Mouse (Mus musculus): ENCODE results near the gene Lrrc8d. TPM values are rescaled to one million over a fixed set of nuclear protein-coding genes. Genes with fewer than 3 reads are reported as not detected.

The Lrrc8d gene
- 10 to 100 TPM; 21.2 to 23.6 TPM for total RNA-seq (2021)

DNA sequence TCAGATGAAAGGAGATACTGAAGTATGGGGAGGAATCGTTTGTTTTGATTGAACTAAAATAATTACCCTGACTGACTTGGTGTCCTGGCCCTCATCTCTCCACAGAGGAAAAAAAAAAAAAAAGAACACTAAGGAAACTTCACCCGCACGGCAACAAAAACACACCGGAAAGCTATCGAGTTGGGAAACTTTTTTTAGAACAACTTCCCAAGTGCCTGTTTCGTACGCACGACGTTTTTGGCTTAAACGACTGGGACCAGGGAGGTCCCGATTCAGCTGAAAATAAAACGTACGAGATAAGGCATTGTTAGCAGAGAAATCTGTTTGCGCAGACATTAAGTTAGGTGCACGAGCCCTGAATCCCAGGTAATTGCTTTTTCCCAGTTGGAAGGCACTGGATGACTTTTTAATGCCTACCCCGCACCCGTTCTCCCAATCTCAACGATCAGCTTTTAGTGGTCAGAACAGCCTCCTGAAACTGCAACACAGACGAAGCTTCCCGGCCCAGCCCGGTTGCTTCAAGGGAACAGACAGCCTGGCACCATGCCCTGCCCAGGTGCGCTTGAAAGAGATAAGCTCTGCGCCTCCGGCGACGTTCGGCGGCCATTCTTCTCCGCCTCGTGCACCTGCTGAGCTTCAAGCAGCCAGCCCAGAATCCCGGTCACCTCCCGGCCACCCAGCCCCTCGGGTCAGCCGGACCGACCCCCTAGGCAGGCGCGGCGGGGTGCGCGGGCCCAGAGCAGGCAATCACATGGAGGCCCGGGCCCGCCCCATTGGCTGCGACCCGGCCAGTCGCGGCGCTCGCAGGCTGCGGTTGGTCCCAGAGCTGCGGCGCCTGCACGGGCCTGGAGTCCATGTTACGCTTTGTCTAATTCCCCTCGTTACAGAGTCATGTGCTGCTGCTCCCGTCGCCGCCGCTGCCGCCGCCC lies at the start of gene Lrrc8d:
Gene Lrrc8d (plus strand): TSS at position 829 of the 929 bp plus-strand sequence.
- peak; percentile 88 for DNase-seq

DNA sequence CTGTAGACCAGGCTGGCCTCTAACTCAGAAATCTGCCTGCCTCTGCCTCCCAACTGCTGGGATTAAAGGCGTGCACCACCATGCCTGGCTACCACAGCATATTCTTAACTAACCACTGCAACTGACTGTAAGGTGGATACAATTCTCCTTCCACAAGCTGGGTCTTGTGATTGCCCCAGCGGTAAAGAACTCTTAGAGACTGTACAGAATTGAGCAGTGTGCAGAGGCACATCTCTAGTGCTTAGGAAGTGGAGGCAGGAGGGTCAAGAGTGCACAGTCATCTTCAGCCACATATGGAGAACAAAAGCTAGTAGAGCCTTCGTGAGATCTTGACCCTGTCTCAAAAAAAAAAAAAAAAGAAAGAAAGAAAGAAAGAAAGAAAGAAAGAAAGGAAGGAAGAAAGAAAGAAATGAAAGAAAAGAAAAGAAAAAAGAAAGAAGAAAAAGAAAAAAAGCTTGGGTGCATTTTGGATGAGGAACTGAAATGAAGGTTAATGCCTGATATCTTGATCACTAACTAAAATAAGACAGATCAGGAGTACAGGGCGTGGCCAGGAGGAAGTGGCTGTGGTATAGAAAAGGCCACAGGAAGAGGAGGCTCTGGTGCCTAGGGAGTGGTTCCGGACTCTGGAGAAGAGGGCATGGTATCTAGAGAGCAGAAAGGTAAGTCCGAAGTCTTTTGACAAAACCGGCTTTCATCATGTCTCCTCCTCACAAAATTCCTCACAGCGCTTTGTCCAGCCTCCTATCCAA lies 48.9 kb upstream of the Lrrc8d start:
- DNase-seq, result no peak

DNA sequence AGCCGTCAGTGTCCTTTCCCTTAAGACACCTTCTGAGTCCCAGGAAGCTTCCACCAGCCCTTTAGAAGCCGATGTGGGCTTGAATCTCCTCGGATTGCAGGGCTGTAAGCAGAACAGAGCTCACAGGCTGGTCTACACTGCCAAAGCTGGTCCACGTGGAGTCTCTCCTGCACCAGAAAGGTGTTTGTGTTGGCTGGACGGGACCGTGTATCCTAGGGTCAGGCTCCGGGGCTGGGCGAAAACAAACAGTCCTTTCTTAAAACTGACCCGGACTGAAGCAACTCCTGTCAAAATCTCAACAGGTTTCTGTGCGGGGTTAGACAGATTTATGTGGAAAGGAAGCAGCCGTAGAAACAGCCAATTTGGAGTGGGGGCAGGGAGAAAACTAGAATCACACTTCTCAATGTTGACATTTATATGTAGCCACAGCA lies 48.2 kb upstream of the Lrrc8d start:
- no peak for DNase-seq

DNA sequence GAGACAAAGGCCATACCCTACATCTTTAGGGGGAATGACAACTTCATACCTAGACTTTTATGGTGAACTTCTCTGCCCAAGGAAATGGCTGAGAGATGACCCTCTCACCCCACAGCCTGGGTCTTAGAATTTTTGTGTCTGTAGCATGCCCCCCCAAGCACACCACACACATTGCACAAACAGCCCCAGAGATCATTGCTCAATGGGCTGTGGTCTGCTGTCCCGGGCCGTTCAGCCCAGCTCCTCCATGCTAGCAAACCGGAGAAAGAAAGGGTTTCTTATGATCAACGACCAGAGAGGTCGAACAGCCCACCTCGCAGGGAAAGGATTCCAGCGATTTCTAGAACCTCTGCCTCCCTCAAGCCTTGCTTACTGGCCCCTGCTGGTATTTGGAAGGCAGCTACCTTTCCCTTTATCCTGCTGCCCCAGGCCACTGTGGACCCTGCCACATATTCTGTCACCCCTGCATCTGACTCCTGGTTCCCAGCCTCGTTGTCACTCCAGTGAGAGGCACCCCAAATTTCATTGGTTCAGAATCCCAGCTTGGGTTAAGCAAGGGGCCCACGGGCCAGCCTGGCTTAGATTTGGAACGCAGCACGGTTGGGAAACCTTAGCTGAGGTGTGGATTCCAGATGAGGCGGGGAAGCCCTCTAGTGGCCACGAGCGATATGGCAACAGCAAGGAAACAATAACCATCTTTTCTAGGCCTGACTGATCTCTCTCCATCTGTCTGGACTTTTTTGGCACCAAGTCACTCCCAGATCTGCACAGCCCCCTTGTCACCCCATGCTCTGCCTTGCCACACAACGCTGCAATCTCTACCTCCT lies 45.3 kb upstream of the Lrrc8d start:
- peak; percentile 90 for DNase-seq

DNA sequence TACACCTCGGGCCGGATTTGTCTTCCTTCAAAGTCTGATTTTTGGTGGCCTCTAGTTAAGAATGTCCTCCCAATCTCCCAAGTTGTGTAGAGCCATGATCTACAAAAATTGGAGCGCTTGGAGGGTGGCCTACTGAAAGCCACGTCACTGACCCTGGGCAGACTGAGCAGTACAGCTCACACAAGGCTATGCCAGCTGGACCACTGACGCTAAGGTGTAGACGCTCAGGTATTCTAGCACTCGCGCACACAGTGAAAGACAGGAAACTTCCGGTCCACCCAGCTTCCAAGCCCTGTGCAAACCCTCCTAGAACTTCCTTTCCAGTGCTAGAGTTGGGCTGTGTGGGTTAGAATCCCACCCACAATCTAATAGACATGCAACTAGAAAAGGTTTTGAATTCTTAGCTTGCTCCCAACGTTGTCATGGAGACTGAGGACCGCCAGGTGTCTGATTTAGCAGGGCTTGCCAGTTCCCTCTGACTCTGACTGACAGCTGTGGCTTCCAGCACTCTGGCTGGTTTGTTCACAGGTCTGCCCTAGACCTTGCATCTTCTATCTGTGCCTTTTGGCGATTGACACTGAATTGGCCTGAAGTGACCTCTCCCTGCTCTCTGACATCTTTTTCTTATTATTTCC lies 44.6 kb upstream of the Lrrc8d start:
- no peak for DNase-seq

DNA sequence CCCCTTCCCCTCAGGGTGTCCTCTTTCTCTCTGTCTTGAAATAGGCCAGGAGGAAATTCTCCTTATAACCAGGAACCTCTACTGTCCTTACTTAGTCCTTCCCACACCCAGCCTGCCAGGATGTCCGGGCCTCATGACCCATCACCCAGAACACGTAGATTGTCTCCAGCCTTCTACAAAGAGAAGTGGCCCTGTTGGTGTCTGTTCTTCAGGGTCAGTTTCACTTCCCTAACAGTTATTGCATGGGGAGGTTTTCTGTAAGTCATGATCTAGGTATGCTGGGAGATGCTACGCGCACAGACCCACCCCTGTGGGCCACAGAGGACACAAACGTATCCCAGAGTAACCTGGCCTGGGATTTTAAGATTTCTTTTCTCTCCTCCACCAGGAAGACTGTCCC lies 37.9 kb upstream of the Lrrc8d start:
- no peak for DNase-seq

DNA sequence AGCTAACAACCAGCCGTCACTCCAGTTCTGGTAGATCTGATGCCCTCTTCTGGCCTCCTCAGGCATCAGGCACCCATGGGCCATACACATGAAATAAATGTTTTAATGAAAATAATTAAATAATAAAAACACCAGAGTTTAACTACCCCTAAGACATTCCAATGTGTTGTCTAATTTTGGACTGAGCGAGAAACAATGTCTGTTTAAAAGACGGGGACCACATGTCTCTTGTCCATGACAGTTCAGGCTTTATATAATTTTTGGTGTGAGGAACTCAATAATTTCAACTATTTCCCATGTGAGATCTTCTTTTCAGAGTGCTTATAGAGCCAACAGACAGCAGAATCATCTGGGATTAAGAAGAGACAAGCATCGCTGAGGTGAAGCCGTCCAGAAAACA lies 32.8 kb upstream of the Lrrc8d start:
- no peak for DNase-seq

DNA sequence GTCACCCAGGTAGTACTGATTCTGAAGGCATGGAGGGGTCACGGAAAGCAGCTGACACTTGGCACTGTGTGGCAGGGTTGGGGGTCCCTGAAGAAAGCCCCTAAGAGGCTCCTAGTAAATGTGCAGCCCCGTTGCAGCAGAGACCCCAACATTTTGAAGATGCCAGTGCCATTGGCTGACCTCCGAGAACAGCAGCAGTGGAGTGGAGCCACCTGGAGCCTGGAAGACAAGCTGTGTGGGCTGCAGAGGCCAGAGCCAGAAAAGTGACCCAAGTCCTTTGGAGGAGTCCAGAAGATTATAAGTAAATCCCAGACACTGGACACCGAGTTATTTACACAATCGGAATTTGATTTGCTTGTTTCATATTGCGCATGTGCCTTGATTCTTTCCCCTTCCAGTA lies 32.4 kb upstream of the Lrrc8d start:
- peak; percentile 39 for DNase-seq

DNA sequence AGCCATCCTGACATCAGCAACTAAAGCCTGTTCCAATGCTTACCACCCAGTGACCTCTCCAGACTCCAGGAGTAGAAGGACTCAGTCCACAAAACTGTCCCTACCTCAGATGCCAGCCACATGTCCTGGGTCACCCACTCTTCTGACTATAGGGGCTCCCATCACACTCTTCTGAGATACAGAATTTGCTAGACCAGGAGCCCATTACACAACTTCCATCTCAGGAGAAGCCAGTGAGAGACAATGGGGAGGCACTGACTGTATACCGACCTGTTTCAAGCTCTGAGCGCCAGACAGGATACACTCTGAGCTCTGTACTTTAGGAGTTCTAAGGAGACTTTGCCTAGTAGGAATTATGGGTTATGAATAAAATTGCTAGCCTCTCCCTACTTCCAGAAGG lies 30.7 kb upstream of the Lrrc8d start:
- DNase-seq, result no peak

DNA sequence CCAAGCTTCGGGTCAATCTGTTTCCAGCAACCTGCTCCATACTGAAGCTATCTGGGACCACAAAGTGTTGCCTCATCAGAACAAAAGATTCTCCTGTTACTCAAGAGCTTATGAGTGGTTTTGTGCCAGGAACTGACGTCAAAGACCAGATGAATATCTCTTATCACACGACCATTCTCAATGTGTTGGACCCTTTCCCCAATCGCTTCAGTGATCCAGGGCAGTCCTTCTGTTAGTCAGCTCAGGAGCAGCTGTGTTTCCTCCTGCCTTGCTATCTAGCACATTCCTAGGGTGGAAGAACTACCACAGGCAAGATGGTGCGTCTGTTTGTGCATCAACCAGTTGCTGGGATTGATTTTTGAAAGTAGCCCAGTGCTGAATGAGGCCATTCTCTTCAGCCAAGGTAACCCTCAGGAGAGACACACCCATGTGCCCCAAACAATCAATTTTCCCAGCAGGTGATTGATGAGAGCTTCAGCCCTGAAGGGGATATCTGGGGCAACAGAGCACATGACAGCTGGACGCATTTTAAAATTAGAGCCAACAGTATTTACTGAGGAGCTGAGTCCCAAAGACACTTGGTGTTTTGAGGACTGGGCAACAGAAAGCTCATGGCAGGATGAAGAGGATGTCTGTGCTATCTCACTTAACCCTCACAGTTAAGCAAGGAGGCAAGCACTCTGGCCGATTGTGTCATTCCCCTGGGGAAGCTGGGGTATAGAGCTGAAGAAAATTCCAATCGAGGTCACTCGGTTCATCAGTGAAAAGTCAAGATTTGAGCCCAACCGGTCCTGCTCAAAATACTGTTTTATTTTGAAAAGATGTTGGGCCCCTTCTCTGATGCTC lies 30.0 kb upstream of the Lrrc8d start:
- no peak for DNase-seq

DNA sequence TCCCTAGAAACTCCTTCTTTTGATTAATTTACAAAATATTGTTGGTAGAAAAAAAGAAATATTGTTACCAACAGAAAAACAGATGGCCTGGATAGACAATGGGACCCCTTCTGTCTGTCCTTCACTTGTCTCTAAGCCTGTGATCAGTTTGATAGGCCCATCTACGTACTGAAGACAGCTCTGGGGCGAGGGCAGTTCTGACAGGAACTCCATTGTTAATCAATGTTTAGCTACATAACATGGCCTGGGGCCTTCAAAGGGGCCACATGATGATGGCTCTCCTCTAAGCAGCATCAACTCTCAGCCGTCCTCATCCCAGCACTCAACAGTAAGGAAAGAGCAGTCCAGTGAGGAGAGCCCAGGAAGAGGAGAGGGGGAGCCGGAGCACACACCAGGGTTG lies 27.4 kb upstream of the Lrrc8d start:
- no peak for DNase-seq

DNA sequence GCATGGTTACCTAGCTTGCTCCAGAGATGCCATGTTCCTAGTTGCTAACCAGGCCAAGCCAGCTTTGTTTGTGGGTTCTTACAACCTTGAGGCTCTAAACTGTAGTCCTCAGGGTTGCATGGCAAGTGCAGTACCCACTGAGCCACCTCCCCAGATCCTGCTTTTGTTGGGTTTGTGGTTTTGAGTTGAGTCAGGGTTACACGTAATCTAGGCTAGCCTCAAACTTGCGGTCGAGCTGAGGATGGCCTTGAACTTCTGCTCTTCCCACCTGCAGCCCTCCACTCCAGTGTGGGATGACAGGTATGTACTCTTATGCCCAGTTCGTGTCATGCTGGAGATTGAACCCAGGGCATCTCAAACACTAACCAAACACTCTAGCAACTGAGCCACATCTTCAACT lies 24.3 kb upstream of the Lrrc8d start:
- no peak for DNase-seq

DNA sequence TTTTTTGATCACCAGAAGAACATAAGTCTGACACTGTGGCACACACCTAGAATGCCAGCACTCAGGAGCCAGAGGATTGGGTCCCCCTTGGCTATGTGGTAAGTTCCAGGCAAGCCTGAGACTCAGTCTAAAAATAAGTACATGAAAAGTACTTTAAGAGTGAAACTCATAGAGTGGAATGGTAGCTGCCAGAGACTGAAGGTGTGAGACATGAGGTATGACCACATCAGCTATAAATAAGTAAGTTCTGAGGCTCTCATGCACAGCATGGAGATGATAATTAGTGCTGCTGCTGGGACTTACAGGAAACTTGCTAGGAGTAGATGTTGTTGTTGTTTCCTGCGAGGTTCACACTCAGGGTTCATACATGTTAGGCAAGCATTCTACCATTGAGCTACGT lies 22.7 kb upstream of the Lrrc8d start:
- no peak for DNase-seq

DNA sequence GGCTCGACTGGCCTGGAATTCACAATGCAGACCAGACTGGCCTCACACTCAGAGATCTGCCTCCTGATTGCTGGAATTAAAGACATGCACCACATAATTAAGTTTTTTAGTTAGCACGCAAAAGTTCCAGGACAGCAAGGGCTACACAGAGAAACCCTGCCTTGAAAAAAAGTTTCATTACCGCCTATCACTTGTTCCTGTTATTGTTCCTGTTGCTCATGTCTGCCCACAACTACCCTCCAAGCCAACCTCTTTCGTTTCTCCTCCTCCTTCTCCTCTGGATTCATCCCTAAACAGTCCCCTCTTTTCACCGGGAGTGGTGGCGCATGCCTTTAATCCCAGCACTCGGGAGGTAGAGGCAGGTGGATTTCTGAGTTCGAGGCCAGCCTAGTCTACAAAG lies 21.5 kb upstream of the Lrrc8d start:
- no peak for DNase-seq

DNA sequence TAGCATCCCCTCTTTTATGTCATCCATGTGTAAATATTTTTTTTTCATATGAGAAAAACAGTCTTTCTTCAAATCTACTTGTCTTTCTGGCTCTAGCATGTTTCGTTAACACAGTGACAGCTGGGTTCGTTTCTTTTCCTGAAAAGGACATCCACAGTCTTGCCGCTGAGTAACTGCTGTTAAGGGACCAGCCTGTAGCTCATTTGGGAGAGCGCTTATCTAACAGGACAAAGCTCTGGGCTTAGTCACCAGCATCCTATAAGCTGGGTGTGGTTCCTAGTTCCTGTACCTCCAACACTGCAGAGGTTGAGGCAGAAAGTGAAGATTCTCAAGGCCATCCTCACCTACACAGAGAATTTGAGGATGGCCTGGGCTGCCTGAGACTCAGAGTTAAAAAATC lies 20.5 kb upstream of the Lrrc8d start:
- DNase-seq, result no peak

DNA sequence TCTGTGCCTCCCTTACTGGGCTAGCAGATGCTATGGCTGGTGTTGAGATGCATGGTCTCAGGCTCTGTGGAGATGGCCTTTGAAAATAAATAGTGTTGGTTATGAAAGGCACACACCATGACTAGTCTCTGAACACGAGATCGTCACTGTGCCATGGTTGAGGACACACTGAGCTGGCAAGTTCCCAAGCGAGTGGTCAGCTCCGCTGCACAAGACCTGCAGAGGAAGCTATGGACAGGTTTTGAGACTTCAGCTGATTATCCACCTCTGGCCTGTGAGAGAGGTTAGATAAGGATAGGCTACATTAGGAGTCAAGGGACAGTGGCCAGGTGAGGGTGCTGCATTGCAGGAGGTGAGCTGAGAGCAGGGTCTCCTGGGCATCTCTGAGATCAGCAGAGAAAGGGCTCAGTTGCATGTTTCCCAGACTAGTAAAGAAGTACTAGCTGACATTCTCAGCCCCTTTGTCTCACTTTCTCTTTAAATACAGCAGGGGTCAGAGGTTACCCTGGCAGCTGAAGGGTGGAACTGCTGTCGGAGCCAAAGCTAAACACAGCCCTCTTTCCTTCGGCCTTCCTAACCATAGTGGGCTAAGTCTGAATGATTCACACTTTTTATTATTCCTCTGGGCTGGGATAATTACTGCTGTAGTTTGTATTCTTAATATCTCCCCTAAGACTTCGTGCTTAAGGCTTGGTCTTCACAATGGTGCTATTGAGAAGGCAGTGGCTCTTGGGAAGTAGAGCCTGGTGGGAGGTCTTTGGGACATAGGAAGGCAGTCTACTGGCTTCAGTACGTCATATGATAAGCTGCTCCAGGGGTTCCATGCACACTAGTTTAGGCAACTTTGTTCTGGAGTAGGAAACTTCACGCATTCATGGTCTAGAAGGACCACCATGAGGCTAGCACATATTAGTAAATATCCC lies 19.6 kb upstream of the Lrrc8d start:
- DNase-seq, result no peak

DNA sequence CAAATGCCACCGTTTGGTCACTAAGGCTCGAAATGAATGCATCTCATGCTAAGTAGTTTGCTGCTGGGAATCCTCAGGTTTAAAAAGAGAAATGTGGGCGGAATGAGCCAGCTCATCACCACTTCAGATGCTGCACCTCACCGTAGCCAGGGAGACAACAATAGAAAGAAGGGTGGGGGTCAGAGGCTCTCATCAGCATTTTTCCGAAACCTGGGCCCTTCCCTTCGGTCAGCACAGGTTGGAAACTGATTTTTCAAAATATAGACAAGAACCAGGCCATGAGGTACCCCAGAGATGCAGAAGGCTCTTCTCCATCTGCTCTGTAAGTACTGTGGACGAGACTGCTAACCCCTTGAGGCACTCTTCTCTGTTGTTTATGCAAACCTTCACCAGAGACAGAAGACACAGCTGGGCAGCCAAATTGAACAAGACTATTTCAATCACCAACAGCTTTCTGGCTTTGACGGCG lies 17.6 kb upstream of the Lrrc8d start:
- no peak for DNase-seq

DNA sequence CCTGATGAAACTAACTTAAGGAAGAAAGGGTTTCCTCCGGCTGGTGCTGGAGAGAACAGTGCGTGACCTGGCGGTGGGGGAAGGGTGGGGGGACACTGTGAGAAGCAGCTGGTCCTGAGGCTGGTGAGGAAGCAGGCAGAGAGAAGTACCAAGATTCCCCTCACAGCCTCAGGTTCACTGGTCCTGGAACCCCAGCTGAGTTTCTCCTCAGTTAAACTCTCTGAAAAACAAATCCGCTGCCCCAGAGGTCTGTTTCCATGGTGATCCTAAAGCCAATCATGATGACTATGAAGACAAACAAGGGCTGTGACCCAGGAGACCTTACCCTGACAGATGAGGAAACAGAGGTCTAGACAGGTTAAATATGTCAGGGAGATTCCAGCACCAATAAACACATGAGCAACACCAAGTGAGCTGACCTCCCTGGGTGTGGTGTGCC lies 15.8 kb upstream of the Lrrc8d start:
- DNase-seq, result no peak

DNA sequence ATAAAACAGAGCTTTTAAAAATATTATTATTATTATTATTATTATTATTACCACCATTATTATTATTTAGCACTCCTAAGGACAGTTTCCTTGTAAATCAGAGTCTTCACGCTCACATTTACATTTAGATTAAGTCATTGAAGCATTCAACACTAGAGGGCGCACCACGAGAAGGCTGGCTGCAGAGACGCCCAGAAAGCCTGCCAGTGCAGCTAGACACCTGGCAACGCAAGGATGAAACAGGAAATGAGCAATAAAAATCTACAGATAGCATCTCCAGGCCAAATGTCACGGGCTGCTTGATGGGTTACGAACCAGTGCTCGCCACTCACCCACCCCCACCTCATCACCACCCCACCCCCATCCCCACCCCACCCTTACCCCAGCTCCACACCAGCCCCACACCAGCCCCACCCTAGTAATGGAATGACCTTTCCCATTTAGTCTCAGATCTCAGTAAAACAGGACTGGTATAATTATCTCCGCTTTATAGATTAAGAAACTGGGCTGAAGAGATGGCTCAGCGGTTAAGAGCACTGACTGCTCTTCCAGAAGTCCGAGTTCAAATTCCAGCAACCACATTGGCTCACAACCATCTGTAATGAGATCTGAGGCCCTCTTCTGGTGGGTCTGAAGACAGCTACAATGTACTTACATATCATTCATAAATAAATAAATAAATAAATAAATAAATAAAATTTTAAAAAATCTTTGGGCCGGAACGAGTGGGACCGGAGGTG lies 14.7 kb upstream of the Lrrc8d start:
- peak; percentile 87 for DNase-seq
